Mouse (Mus musculus) embryonic fibroblast, embryonic 13.5 days (primary cell): ENCODE measurements at regions not wholly inside any gene's neighbourhood (a gene's known extent, or its start where the extent isn't known, plus 50 kb on each side); places are given as distances from the start of the nearest gene placed in this dataset.

ENCODE experiments used
- CTCF ChIP-seq: IDR thresholded peaks from 2 replicates; pipeline ENCODE4 v1.5.1; 2011; ENCODE audit warnings: mild to moderate bottlenecking, control low read depth, low read length, moderate library complexity, borderline replicate concordance; ENCODE audit not compliant: insufficient read depth
- POLR2A ChIP-seq: IDR thresholded peaks from 2 replicates; pipeline ENCODE4 v1.6.1; 2011; ENCODE audit warnings: low read depth, mild to moderate bottlenecking, control low read depth, low read length, moderate library complexity

GRCm38 (mm10) chr10:96549651-96550050 lies 67.2 kb upstream of the Btg1 start:
- no peak for TF ChIP-seq CTCF
- no peak for TF ChIP-seq POLR2A
